ENCODE assay signal across 10 mouse cellular contexts in genomic region chr5:118113617-118114016, GRCm38 (mm10). TPM values are rescaled to one million over a fixed set of nuclear protein-coding genes. Genes with fewer than 3 reads are reported as not detected.
DNase-seq lines count a peak whose midpoint lies in the region; ATAC-seq lines count a peak whose summit lies in the region.
"Had no signal": no experiment of that assay in that cellular context is flagged by ENCODE, and none has a peak within 500 bp of the region (broad histone marks: within the 10 kb centered on the region; RNA-seq: fewer than 3 reads in every experiment).

No protein-coding gene starts in this region.

- intact Hi-C loops in left cerebral cortex, postnatal 25 days (cut with DNase I): loop anchor here (1.0 to 2.0 kb wide), 2 partner anchors 35 to 58 kb away; no protein-coding TSS in a partner anchor

- ATAC-seq in cerebellum, adult (ENCODE audit: insufficient number of reproducible peaks, low FRiP score, low TSS enrichment): no peak

- DNase-seq in cerebellum, adult 9-11 months: peak; percentile 64
- peak; percentile 33 for DNase-seq in R1 (ENCODE audit: low read depth, low spot score)
- peak; percentile 82 to 86 for DNase-seq in frontal cortex, postnatal 36 days (ENCODE audit: low spot score in 2 of 2)
- peak; percentile 77 to 95 for DNase-seq in left cerebral cortex, postnatal 25 days (ENCODE audit: low spot score in 2 of 2)
- no peak for DNase-seq in ovary, postnatal 10 days (ENCODE audit: low spot score)
- no peak for DNase-seq in kidney, adult 11 months
- DNase-seq in spleen, adult 12 weeks (ENCODE audit: low spot score): no peak
- DNase-seq: kidney, postnatal 14 days; lung, embryonic 14.5 days had no signal

RNA-seq across cellular contexts. Expression of gene Fbxw8, which starts 41.6 kb away (rescaled TPM):
- total RNA-seq in left cerebral cortex, postnatal 25 days (2021): 10 to 100 TPM; 34.2 to 38.5 TPM

RNA-seq across cellular contexts. Expression of gene Hrk, which starts 50.8 kb away (rescaled TPM):
- total RNA-seq in left cerebral cortex, postnatal 25 days (2021): 10 to 100 TPM; 31.8 to 36.9 TPM

Comparison
In these comparisons a context has a peak if more than half of its experiments do, and no peak if none do; other contexts are left out.
1. DNase-seq: peak in cerebellum, adult 9-11 months (single experiment), R1 (single experiment), frontal cortex, postnatal 36 days (2 of 2) and left cerebral cortex, postnatal 25 days (2 of 2); none in ovary, postnatal 10 days (single experiment), kidney, adult 11 months (single experiment) and spleen, adult 12 weeks (single experiment).